Mouse (Mus musculus) spleen, postnatal 36 days (tissue): ENCODE results near the gene Hoxb5.

ENCODE experiments used
- DNase-seq, 2 experiments: peaks; one replicate each; pipeline ENCODE4 v3.0.0; 2022; ENCODE audit warnings: low spot score in 2 of 2, mixed read lengths in 1 of 2

Gene Hoxb5

GRCm38 (mm10) chr11:96288455-96289221 is 14.5 kb upstream of the Hoxb5 start:
- DNase-seq, result no peak

GRCm38 (mm10) chr11:96289293-96289692 is 13.8 kb upstream of the Hoxb5 start:
- DNase-seq, result no peak

DNA sequence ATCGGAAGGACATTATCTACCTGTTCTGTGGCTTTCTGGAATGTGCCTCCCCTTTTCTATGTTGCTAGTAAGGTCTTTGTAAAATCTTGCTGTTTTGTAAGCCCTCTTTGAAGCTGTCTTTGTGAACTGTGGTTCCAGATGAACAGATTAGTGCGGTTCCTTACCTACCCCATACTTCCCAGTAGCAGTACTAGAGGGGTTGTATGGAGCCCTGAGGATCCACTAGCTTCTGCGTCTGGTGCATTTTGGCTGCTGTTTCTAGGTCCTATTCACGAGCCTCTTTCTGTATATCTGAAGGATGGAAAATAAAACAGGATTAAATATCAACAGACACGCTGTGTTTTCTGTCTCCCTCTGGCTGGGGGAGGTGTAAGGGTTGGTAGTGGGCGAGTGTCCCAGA is 13.3 kb upstream of the Hoxb5 start:
- no peak for DNase-seq

DNA sequence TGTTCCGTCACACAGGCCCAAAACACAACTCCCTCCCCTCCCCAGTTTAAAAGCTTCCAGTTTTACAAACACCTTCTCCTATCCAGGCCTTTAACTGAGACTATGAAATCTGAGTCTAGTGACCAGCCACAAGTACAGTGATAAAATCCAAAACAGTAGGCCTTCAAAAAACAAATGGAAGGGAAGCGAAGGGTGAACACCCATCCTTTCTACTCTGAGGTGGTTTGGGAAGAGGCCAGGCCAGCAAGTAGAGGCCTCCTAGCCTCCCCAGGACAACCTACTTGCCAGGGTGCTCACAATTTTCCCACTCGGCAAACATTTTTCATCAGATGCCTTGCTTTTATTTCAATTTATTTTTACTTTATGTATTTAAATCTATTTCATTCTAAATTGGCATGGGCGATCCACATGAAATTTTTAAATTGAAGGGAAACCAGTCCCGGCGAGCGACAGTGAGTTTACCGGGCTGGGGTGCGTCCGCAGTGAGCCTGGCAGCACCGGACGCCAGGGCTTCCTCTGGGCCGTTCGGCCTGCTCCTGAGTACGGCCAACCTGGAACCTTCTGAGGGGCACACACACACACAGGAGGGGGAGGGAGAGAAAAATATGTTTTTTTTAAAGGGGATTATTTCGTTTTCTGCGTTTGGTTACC is 12.3 kb upstream of the Hoxb5 start:
- no peak for DNase-seq

DNA sequence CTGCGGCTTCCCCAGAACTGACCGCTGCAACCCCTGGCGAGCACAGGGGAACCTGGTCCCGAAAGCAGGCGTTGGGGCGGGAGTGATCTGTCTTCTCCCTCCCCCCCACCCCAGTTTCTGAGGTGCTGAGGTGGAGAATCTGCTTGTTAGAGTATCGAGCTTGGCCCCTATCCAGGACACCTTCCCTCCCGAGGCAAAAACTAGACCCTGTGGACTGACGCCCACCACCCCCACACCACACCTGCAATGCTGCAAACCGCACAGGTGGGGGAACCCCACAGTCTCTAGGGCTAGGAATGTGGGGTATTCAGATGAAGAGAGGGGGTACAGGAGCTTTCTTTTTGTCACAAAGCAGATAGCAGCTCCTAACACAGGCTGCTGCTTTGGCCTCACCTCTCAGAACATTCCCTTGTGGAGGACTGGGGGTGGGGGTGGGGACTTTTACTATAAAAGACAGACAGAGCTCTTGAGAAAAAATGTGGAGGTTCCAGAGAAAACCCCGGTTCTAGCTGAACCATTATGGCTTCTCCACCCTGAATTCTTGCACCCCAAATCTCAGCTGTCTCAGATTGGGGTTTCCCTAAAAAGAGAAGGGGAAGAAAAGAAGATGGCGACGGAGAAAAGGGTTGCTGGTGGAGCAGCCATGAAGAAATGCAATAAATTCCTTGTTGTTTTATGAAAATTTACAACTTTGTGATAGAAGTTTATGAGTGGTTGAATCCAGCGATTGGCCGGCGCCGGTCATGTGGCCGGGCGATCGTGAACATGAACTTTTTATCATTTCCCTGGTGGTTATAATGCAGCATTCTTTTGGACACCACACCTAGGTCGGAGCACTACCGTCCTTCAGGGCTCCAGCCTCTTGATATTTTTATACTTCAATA is 11.2 kb upstream of the Hoxb5 start, which contains the start of gene Hoxb6:
TSS of gene Hoxb6 (plus strand) at position 796 of the 884 bp plus-strand sequence.
- DNase-seq, result no peak

DNA sequence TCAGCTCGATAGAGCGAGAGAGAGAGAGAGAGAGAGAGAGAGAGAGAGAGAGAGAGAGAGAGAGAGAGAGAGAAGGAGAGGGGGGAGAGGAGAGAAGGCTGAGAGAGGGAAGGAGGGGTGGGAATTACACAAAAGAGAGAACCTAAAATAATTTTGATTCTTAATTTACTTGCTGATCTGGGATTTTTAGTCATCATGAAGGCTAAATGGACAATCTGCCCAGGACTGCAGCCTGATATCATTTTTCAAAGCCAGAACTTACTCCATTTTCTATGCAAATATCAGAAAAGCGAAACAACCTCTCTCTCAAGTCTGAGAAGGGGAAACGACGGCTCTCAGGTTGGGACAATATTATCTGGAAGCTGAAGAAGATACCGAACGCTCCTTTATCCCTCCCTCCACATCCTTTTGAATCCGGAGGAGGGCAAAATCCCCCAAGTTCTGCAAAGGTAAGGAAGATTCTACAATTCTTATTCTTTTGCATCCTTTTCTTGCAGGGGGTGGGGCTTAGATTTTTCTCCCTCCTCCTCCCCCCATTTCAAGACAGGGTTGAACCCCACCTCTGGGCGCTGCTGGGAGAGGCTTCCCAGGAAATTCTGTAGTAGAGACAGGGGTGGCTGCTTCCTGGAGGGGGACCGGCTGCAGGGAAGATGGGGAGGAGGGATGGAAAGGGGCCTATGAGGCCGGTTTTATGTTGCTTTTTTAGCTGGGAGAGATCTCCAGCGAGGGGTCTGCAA is 10.4 kb upstream of the Hoxb5 start:
- DNase-seq, result no peak

DNA sequence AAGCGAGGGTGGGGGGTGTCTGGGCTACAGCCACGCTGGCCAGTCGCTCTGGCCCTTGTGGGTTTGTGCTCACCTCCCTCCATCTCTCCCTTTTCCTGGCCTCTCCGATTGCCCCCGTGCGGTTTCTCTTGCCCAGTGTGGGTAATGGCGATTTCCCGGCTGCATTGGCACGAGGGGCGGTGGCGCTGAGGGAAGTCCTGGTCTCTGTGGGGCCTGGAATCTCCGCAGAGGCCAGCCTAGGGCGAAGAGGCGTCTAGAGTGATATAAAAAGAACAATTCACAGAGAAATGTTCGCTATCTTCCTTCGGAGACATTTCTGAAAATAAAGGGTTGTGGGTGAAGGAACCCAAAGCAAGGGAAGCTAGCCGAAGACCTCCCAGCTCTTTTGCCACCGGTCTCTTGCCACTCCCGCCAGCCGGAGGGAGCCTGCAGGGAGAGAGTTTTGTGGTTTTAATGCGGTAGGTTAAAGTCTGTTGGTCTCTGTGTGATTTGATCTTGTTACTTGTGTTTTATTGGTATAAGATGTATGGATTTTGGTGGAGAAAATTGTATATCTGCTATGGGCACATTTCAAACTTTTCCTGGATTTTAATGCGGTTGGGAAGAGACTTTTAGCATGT is 9.7 kb upstream of the Hoxb5 start:
- DNase-seq, result no peak

GRCm38 (mm10) chr11:96294245-96295091 is 8.7 kb upstream of the Hoxb5 start:
- peak; percentile 50 to 53 for DNase-seq

- DNase-seq, result no peak
These were observed 7.9 kb upstream of the Hoxb5 start for GRCm38 (mm10) chr11:96295092-96295835.

DNA sequence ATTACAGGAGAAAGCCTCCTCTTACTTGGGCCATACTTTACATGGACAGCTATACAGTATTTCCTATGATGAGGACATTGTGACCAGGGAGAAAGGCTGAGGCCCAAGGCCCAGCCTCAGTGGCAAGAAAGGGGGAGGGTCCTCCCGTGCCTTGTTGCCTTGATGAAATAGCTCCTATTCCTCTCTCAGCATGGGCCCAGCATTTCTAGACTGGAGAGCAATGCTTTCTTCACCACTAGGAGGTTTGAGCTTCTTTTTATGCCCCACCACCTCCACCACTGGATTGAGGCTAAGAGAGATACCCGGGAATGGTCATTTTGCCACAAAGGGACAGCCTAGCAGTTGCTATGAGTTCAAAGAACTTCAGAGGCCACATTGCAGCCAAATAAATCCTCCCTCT is 6.1 kb upstream of the Hoxb5 start:
- DNase-seq, result no peak

- no peak for DNase-seq
These were observed 5.7 kb upstream of the Hoxb5 start for GRCm38 (mm10) chr11:96297428-96297827.

- no peak for DNase-seq
These were observed 5.0 kb upstream of the Hoxb5 start for GRCm38 (mm10) chr11:96297968-96298635.

GRCm38 (mm10) chr11:96298895-96299667 is 4.1 kb upstream of the Hoxb5 start:
- no peak for DNase-seq

DNA sequence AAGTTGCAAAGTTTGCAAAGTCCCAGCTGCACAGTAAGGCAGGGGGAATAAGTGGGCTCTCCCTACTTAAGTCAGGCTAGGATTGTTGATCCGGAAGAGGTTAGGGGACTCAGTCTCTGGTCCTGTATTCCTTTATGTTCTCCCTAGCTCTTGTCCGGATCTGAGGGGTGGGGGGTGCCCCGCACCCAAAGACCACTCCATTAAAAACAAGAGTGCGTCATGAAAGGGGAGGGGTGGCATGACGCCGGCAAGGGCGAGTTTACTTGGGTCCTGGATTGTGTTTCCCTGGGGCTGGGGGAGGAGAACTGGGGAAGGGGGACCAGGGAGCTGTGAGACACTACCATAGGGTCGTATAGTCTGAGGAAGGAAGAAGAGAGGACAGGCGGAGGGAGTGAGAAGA is 3.4 kb upstream of the Hoxb5 start:
- no peak for DNase-seq

DNA sequence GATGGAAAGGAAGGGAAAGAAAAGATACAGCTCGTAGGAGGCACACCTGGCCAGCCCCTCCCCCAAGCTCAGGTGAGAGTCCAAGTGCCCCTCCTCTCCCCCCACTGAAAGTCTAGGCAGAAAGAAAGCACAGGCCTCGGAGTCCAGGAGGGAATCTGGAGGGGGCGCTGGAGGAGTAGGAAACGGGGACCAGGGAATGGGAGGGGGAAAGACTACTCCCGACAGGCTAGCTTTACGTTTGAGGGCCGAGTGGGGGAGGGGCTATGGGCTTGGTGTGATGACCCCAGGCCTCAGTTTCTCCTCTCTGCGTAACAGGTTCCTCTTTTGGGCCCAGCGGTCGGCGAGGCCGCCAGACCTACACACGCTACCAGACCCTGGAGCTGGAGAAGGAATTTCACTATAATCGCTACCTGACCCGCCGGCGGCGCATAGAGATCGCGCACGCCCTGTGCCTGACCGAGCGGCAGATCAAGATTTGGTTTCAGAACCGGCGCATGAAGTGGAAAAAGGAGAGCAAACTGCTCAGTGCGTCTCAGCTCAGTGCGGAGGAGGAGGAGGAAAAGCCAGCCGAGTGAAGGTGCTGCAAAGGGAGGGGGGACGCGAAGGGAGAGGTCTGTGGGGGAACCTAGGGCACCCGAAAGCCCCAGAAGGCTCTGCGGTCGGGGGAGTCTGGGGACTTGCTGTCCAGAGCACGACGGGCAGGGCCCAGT is 2.6 kb upstream of the Hoxb5 start:
- DNase-seq, result no peak

- no peak for DNase-seq
These were observed 2.1 kb upstream of the Hoxb5 start for GRCm38 (mm10) chr11:96301064-96301431.

GRCm38 (mm10) chr11:96301837-96302236 is 1.3 kb upstream of the Hoxb5 start:
- no peak for DNase-seq
